Mouse (Mus musculus): Measurements from ENCODE around the gene Ccdc32. TPM values are rescaled to one million over a fixed set of nuclear protein-coding genes. Genes with fewer than 3 reads are reported as not detected.

Gene Ccdc32
- total RNA-seq, 2 experiments from 2014 or later, result 46.1 to 49.7 TPM

DNA sequence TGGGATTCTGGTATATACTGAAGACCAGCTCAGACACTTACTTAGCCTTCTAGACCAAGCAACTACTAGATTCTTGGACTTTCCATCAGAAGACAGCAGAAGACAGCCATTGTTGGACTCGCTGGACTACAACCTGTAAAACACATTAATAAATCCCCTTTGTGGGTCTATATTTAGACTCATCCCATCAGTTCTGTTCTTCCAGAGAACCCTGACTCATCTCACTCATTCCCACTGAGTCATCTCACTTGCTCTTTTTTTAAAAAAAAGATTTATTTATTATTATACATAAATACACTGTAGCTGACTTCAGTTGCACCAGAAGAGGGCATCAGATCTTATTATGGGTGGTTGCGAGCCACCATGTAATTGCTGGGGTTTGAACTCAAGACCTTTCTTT, 19.8 kb downstream of the Ccdc32 start:
- no peak for DNase-seq (ENCODE audit: extremely low spot score in 1 of 2, low spot score in 2 of 2)
- no peak overlapping the region for H3K4me3 ChIP-seq
- intact Hi-C loops (cut with DNase I), result no loop called here
- no peak for TF ChIP-seq CTCF (IDR thresholded peaks at IDR 0.05)
- H3K27ac ChIP-seq, result no peak overlapping the region

DNA sequence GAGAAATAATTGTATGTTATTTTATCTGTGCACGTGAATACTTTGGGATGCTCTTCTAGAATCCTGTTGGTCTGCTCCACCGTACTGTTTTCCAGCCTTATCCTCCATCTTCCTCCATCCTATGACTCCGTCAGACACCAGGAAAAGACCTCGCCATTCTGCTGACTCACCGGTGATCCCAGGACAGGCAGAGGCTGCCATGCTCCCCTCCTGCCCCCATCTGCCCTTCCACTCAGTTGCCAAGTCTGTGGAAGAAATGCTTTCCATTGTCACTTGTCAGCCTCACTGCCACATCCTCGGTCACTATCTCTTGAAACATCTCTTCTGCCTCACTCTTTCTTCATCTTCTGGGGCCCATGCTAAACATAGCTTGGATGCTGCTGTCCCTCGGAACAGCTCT, 22.3 kb downstream of the Ccdc32 start:
- Histone ChIP-seq H3K4me3 (no peak overlapping the region), H3K27ac (no peak overlapping the region)
- intact Hi-C loops (cut with DNase I), result no loop called here
- TF ChIP-seq CTCF (IDR thresholded peaks at IDR 0.05), result no peak
- no peak for DNase-seq (ENCODE audit: extremely low spot score in 1 of 2, low spot score in 2 of 2)

DNA sequence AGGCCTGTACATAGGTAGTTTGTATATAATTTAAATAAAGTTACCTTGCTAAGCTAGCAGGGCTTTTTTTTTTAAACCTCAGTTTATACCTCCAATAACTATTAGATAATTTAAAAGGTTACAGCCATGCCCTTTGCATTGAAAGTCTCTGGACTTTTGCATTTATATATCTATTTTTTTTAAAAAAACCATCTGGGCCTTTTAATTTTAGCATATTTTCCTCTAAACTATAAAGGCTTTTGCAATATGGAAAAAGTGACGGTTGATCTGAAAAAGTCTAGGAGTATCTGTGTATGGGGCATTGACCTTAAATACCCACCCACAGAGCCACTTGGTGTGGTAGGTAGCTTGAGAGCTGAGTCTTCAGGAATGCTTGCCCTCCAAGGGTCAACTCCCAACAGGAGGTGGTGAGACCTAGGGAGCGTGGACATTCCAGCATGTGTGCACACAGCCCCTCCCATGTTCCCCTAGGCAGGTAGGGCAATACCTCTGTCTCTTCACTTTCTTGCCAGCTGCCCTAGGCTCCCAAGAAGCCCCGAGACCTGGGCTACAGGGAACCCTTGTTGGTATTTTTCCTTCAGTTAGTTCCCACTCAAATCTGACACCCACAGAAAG, 30.1 kb downstream of the Ccdc32 start:
- intact Hi-C loops (cut with DNase I), result no loop called here

DNA sequence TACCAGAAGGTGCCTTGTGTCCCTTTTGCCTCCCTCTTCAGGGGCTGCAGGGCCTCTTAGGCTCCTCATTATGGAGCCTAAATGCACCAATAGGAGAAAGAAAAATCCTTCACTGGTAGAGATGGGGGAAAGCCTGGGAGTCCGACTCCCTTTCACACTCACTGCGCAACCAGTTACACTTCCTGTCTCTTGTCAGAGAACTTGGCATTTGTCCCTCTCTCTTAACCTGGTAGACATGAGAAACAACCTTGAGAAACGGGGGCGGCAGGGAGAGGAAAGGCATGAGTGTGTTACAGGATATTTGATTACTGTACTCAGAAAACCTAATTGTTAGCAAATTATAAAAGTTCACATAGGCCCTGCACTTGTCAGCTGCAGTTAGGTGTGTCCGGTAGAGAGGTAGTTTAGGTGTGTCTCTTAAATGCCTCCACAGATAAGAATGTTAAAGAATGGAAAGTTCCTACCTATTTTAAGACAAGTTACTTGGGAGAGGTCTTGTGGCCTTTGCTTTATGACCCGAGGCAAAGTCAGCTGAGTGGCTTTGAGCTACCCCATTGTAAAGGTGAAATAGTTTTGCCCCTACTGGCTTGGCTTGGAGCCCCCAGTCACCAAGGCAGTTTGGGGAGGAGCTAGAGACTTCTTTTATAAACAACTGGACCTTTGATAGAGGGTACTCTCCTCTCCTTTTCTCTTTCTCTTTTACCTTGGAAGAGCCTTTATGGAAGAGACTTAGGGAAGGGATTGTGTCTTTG, 30.9 kb downstream of the Ccdc32 start:
- intact Hi-C loops (cut with DNase I), result no loop called here

More for the DNA sequence above, 30.1 kb downstream of the Ccdc32 start:
- DNase-seq (ENCODE audit: extremely low spot score in 1 of 2, low spot score in 2 of 2), result no peak
- no peak for TF ChIP-seq CTCF (IDR thresholded peaks at IDR 0.05)
- H3K27ac ChIP-seq, result no peak overlapping the region
- no peak overlapping the region for H3K4me3 ChIP-seq

DNA sequence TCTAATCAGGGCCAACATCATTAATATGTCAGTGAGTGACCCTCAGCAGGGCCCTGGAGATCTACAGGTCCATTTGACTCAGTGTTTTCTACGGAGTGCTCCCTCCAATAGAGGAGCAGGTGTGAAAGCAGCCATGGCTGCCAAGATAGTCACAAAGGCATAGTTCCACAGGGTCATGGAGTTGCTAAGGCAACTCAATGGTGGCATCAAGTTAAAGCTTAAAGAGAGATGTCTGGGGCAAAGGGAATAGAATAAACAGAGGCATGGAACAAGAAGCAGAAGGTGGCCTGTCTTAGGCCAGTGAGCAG, 32.4 kb downstream of the Ccdc32 start:
- intact Hi-C loops (cut with DNase I), result no loop called here
- H3K27ac ChIP-seq, result no peak overlapping the region
- no peak for DNase-seq (ENCODE audit: extremely low spot score in 1 of 2, low spot score in 2 of 2)
- TF ChIP-seq CTCF (IDR thresholded peaks at IDR 0.05), result no peak
- no peak overlapping the region for H3K4me3 ChIP-seq

More for the DNA sequence above, 30.9 kb downstream of the Ccdc32 start:
- H3K27ac ChIP-seq, result no peak overlapping the region
- H3K4me3 ChIP-seq, result no peak overlapping the region
- DNase-seq (ENCODE audit: extremely low spot score in 1 of 2, low spot score in 2 of 2), result no peak
- no peak for TF ChIP-seq CTCF (IDR thresholded peaks at IDR 0.05)

- Histone ChIP-seq H3K27ac (peak overlapping the region; percentile 19; the same call in 1 of the 2 replicates), H3K4me3 (no peak overlapping the region)
- intact Hi-C loops (cut with DNase I), result no loop called here
- no peak for DNase-seq (ENCODE audit: extremely low spot score in 1 of 2, low spot score in 2 of 2)
- no peak for TF ChIP-seq CTCF (IDR thresholded peaks at IDR 0.05)
Observed at GRCm38 (mm10) chr2:118995919-118996797, 33.0 kb downstream of the Ccdc32 start.

GRCm38 (mm10) chr2:118995490-118995889, 33.7 kb downstream of the Ccdc32 start:
- intact Hi-C loops (cut with DNase I), result no loop called here
- peak overlapping the region; percentile 19; the same call in 1 of the 2 replicates for H3K27ac ChIP-seq
- H3K4me3 ChIP-seq, result no peak overlapping the region
- peak; percentile 25 to 36 for DNase-seq (ENCODE audit: extremely low spot score in 1 of 2, low spot score in 2 of 2)
- TF ChIP-seq CTCF (IDR thresholded peaks at IDR 0.05), result no peak

- Histone ChIP-seq H3K4me3 (no peak overlapping the region), H3K27ac (no peak overlapping the region)
- peak; percentile 4; the same call in 1 of the 2 replicates for TF ChIP-seq CTCF (IDR thresholded peaks at IDR 0.05)
- intact Hi-C loops (cut with DNase I), result no loop called here
- DNase-seq (ENCODE audit: extremely low spot score in 1 of 2, low spot score in 2 of 2), result no peak
Observed at GRCm38 (mm10) chr2:118983812-118984211, 45.4 kb downstream of the Ccdc32 start.

GRCm38 (mm10) chr2:118980841-118981240, 48.4 kb downstream of the Ccdc32 start:
- intact Hi-C loops (cut with DNase I), result no loop called here
- Histone ChIP-seq H3K27ac (no peak overlapping the region), H3K4me3 (no peak overlapping the region)
- TF ChIP-seq CTCF (IDR thresholded peaks at IDR 0.05), result no peak
- DNase-seq (ENCODE audit: extremely low spot score in 1 of 2, low spot score in 2 of 2), result no peak

GRCm38 (mm10) chr2:118978064-118978463, 51.1 kb downstream of the Ccdc32 start:
- Histone ChIP-seq H3K4me3 (no peak overlapping the region), H3K27ac (no peak overlapping the region)
- DNase-seq (ENCODE audit: extremely low spot score in 1 of 2, low spot score in 2 of 2), result no peak
- TF ChIP-seq CTCF (IDR thresholded peaks at IDR 0.05), result no peak; the same call in none of the 2 replicates
- intact Hi-C loops (cut with DNase I), result no loop called here

DNA sequence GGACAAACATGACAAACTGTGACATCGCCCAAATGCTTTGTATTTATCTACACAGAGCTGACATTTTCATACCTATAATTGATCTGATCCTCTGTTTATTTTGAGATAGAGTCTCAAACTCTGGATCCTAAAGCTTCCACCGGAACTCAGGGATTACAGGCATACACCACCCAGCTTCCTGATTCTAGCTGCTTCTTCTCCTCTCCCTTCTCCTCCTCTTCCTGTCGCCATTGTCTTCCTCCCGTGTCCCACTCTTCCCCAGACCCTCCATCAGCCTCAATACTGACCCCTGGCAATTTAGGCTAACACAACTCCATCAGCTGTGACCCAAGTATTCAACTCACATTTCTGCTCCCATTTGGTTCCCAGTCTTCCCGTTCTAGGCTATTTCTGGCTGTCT, 52.3 kb downstream of the Ccdc32 start:
- no peak for TF ChIP-seq CTCF (IDR thresholded peaks at IDR 0.05)
- Histone ChIP-seq H3K27ac (peak overlapping the region; percentile 78), H3K4me3 (peak overlapping the region; percentile 53)
- intact Hi-C loops (cut with DNase I), result loop anchor here (1.0 kb wide), 1 partner anchor 76 kb away; no protein-coding TSS in a partner anchor
- DNase-seq (ENCODE audit: extremely low spot score in 1 of 2, low spot score in 2 of 2), result no peak

Data from left cerebral cortex, adult 2 months (tissue).